Mouse (Mus musculus) limb, embryonic 15.5 days (tissue): ENCODE results near the gene Mark2. TPM values are rescaled to one million over a fixed set of nuclear protein-coding genes. Genes with fewer than 3 reads are reported as not detected.

Experiments used
- ATAC-seq: fragments of 200-750 bp; cut with Nextera tagmentation; 2 replicates; pipeline ENCODE4 v1.8.0; 2017; ENCODE audit warnings: low read depth, moderate TSS enrichment; ENCODE audit not compliant: insufficient number of reproducible peaks, low FRiP score, low TSS enrichment
- H3K27ac ChIP-seq: fragments of 300-500 bp; sonication (generic); 2 replicates; pipeline ENCODE4 v1.5.1; 2015; ENCODE audit warnings: moderate library complexity, mild to moderate bottlenecking, inconsistent platforms
- H3K27me3 ChIP-seq: fragments of 300-500 bp; sonication (generic); 2 replicates; pipeline ENCODE4 v1.6.1; 2015; ENCODE audit warnings: inconsistent platforms
- H3K36me3 ChIP-seq: fragments of 300-500 bp; sonication (generic); 2 replicates; pipeline ENCODE4 v1.6.1; 2015; ENCODE audit warnings: inconsistent platforms
- H3K4me1 ChIP-seq: fragments of 300-500 bp; sonication (generic); 2 replicates; pipeline ENCODE4 v1.6.1; 2015; ENCODE audit warnings: inconsistent platforms
- H3K4me2 ChIP-seq: fragments of 300-500 bp; sonication (generic); 2 replicates; pipeline ENCODE4 v1.6.1; 2015; ENCODE audit warnings: mild to moderate bottlenecking, inconsistent platforms
- H3K4me3 ChIP-seq: fragments of 300-500 bp; sonication (generic); 2 replicates; pipeline ENCODE4 v1.5.1; 2015; ENCODE audit warnings: mild to moderate bottlenecking, inconsistent platforms
- H3K9ac ChIP-seq: fragments of 300-500 bp; sonication (generic); 2 replicates; pipeline ENCODE4 v1.6.1; 2015; ENCODE audit warnings: inconsistent platforms
- H3K9me3 ChIP-seq: fragments of 300-500 bp; sonication (generic); 2 replicates; pipeline ENCODE4 v1.6.1; 2016; ENCODE audit warnings: inconsistent platforms
- WGBS: fragments of 180-500 bp; shearing (Covaris S2); methylation state at CpG from one replicate; pipeline ENCODE4 v1.1.7; 2015; 5-methylcytosine and 5-hydroxymethylcytosine counted together
- polyA plus RNA-seq: library from polyadenylated mRNA; unstranded; fragments of >200 nt; fragmentation: Nextera tagmentation; extraction: Ambion mirVana; gene quantifications from 2 replicates; pipeline ENCODE4 v1.2.1, GENCODE M21; 2015

The Mark2 gene
- polyA plus RNA-seq, 1 experiment from 2014 or later = 46.4 TPM

- H3K27ac ChIP-seq = no peak overlapping the region
- peaks cover 8% of the 10 kb centered on the region for H3K4me1 ChIP-seq
- ATAC-seq = no peak
- no peak overlapping the region for H3K9ac ChIP-seq
- H3K4me2 ChIP-seq = no peak overlapping the region
- H3K27me3 ChIP-seq = no peaks in the 10 kb centered on the region
- WGBS = 91% methylated on average over 4 of the region's 4 CpGs
- H3K9me3 ChIP-seq = no peaks in the 10 kb centered on the region
- no peaks in the 10 kb centered on the region for H3K36me3 ChIP-seq
- H3K4me3 ChIP-seq = no peak overlapping the region
Measured at GRCm38 (mm10) chr19:7317716-7318115, 23.9 kb downstream of the Mark2 start.

GRCm38 (mm10) chr19:7316822-7317221 lies 24.8 kb downstream of the Mark2 start:
- Histone ChIP-seq H3K9me3 (no peaks in the 10 kb centered on the region), H3K36me3 (no peaks in the 10 kb centered on the region), H3K27ac (no peak overlapping the region), H3K27me3 (no peaks in the 10 kb centered on the region), H3K4me3 (no peak overlapping the region), H3K4me2 (no peak overlapping the region), H3K4me1 (peaks cover 11% of the 10 kb centered on the region), H3K9ac (no peak overlapping the region)
- 74% methylated on average over 4 of the region's 4 CpGs for WGBS
- no peak for ATAC-seq

GRCm38 (mm10) chr19:7315587-7315984 lies 26.1 kb downstream of the Mark2 start:
- no peak overlapping the region for H3K27ac ChIP-seq

GRCm38 (mm10) chr19:7314976-7315586 lies 26.6 kb downstream of the Mark2 start:
- H3K36me3 ChIP-seq = no peaks in the 10 kb centered on the region
- H3K4me1 ChIP-seq = peaks cover 23% of the 10 kb centered on the region
- no peak overlapping the region for H3K9ac ChIP-seq
- no peaks in the 10 kb centered on the region for H3K9me3 ChIP-seq
- H3K4me3 ChIP-seq = no peak overlapping the region
- WGBS = 72% methylated on average over 8 of the region's 8 CpGs
- H3K27me3 ChIP-seq = no peaks in the 10 kb centered on the region
- H3K4me2 ChIP-seq = no peak overlapping the region
- no peak overlapping the region for H3K27ac ChIP-seq
- ATAC-seq = no peak

More at GRCm38 (mm10) chr19:7315587-7315984, 26.1 kb downstream of the Mark2 start:
- ATAC-seq = no peak
- no peak overlapping the region for H3K4me3 ChIP-seq
- no peak overlapping the region for H3K4me2 ChIP-seq
- no peaks in the 10 kb centered on the region for H3K36me3 ChIP-seq
- H3K9me3 ChIP-seq = no peaks in the 10 kb centered on the region
- peaks cover 22% of the 10 kb centered on the region for H3K4me1 ChIP-seq
- H3K27me3 ChIP-seq = no peaks in the 10 kb centered on the region
- WGBS = 86% methylated on average over 4 of the region's 4 CpGs
- no peak overlapping the region for H3K9ac ChIP-seq

- Histone ChIP-seq H3K9ac (no peak overlapping the region), H3K4me2 (no peak overlapping the region), H3K4me3 (no peak overlapping the region), H3K9me3 (no peaks in the 10 kb centered on the region), H3K4me1 (peaks cover 36% of the 10 kb centered on the region), H3K27ac (no peak overlapping the region), H3K27me3 (no peaks in the 10 kb centered on the region), H3K36me3 (no peaks in the 10 kb centered on the region)
- WGBS = 80% methylated on average over 2 of the region's 2 CpGs
- no peak for ATAC-seq
Measured at GRCm38 (mm10) chr19:7313660-7314059, 28.0 kb downstream of the Mark2 start.

- Histone ChIP-seq H3K27ac (peak overlapping the region; percentile 83), H3K4me1 (peaks cover 56% of the 10 kb centered on the region), H3K9ac (no peak overlapping the region), H3K27me3 (no peaks in the 10 kb centered on the region), H3K4me2 (0 out of 2 replicates have a peak overlapping the region, but pooled peaks have one; percentile 19), H3K36me3 (no peaks in the 10 kb centered on the region), H3K4me3 (no peak overlapping the region), H3K9me3 (no peaks in the 10 kb centered on the region)
- WGBS = 35% methylated on average over 10 of the region's 10 CpGs
- ATAC-seq = no peak
Measured at GRCm38 (mm10) chr19:7311306-7311705, 30.4 kb downstream of the Mark2 start.

GRCm38 (mm10) chr19:7310704-7311103 lies 31.0 kb downstream of the Mark2 start:
- H3K36me3 ChIP-seq = no peaks in the 10 kb centered on the region
- H3K9ac ChIP-seq = 0 out of 2 replicates have a peak overlapping the region, but pooled peaks have one; percentile 1
- no peak overlapping the region for H3K4me3 ChIP-seq
- WGBS = 14% methylated on average over 5 of the region's 5 CpGs
- peak; percentile 49 for ATAC-seq
- H3K27me3 ChIP-seq = no peaks in the 10 kb centered on the region
- H3K9me3 ChIP-seq = no peaks in the 10 kb centered on the region
- peak overlapping the region; percentile 83 for H3K27ac ChIP-seq
- peaks cover 59% of the 10 kb centered on the region for H3K4me1 ChIP-seq
- no peak overlapping the region for H3K4me2 ChIP-seq

GRCm38 (mm10) chr19:7309738-7310330 lies 31.8 kb downstream of the Mark2 start:
- peaks cover 61% of the 10 kb centered on the region for H3K4me1 ChIP-seq
- no peak overlapping the region for H3K4me3 ChIP-seq
- no peak overlapping the region for H3K4me2 ChIP-seq
- no peaks in the 10 kb centered on the region for H3K9me3 ChIP-seq
- H3K36me3 ChIP-seq = no peaks in the 10 kb centered on the region
- 67% methylated on average over 2 of the region's 2 CpGs for WGBS
- H3K27me3 ChIP-seq = no peaks in the 10 kb centered on the region
- H3K27ac ChIP-seq = peak overlapping the region; percentile 83
- 0 out of 2 replicates have a peak overlapping the region, but pooled peaks have one; percentile 4 for H3K9ac ChIP-seq
- ATAC-seq = no peak

- Histone ChIP-seq H3K27me3 (no peaks in the 10 kb centered on the region), H3K4me1 (peaks cover 59% of the 10 kb centered on the region), H3K27ac (peak overlapping the region; percentile 58), H3K9ac (no peak overlapping the region), H3K36me3 (no peaks in the 10 kb centered on the region), H3K4me3 (no peak overlapping the region), H3K4me2 (0 out of 2 replicates have a peak overlapping the region, but pooled peaks have one; percentile 3), H3K9me3 (no peaks in the 10 kb centered on the region)
- ATAC-seq = no peak; the same call in 1 of the 2 replicates
- 50% methylated on average over 8 of the region's 8 CpGs for WGBS
Measured at GRCm38 (mm10) chr19:7307995-7308770, 33.5 kb downstream of the Mark2 start.

GRCm38 (mm10) chr19:7306968-7307367 lies 34.7 kb downstream of the Mark2 start:
- Histone ChIP-seq H3K36me3 (no peaks in the 10 kb centered on the region), H3K9ac (no peak overlapping the region), H3K27ac (no peak overlapping the region), H3K4me1 (peaks cover 63% of the 10 kb centered on the region), H3K4me2 (no peak overlapping the region), H3K27me3 (no peaks in the 10 kb centered on the region), H3K9me3 (no peaks in the 10 kb centered on the region), H3K4me3 (no peak overlapping the region)
- WGBS = 75% methylated on average over 3 of the region's 3 CpGs
- ATAC-seq = no peak

- peaks cover 51% of the 10 kb centered on the region for H3K4me1 ChIP-seq
- WGBS = 79% methylated on average over 11 of the region's 11 CpGs
- H3K4me2 ChIP-seq = no peak overlapping the region
- H3K9ac ChIP-seq = no peak overlapping the region
- H3K9me3 ChIP-seq = no peaks in the 10 kb centered on the region
- no peak overlapping the region for H3K27ac ChIP-seq
- H3K27me3 ChIP-seq = no peaks in the 10 kb centered on the region
- no peak for ATAC-seq
- no peak overlapping the region for H3K4me3 ChIP-seq
- H3K36me3 ChIP-seq = no peaks in the 10 kb centered on the region
Measured at GRCm38 (mm10) chr19:7305380-7306310, 36.0 kb downstream of the Mark2 start.
